Mouse (Mus musculus) G1E (cell line): ENCODE measurements around the gene Tgm1.

Experiments
- CTCF ChIP-seq: IDR thresholded peaks from 2 replicates; pipeline ENCODE4 v1.5.1; 2012; ENCODE audit warnings: low read depth, low read length, inconsistent platforms, mixed read lengths
- GATA1 ChIP-seq: IDR thresholded peaks from 2 replicates; pipeline ENCODE4 v1.6.1; 2012; ENCODE audit warnings: borderline replicate concordance, low read length, inconsistent platforms, mixed read lengths

DNA sequence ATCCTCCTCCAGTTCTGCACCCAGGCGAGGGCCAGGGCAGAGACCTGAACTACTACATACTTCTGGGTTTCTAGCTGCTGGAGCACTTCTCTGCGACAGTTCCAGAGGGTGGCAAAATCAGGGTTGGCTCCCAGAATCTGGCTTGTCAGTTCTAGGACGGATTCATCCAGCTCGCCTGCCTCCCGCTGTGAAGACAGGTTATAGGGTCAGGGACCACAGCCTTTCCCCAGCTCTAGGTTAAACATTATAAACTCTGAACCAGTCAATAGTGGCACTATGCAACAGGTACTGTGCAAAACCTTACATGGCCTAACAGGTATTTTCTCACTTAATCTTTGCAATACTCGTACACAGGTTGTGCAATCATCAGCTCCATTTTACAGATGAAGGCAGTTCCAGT is 7.3 kb upstream of the Tgm1 start:
- no peak for TF ChIP-seq CTCF
- no peak for TF ChIP-seq GATA1
